Mouse (Mus musculus): ENCODE results near the gene E330021D16Rik.

Gene E330021D16Rik

GRCm38 (mm10) chr6:136421059-136421458 is 5.7 kb upstream of the E330021D16Rik start:
- DNase-seq (ENCODE audit: low spot score), result no peak

GRCm38 (mm10) chr6:136418889-136419835 is 3.8 kb upstream of the E330021D16Rik start:
- DNase-seq (ENCODE audit: low spot score), result no peak

GRCm38 (mm10) chr6:136418333-136418848 is 3.0 kb upstream of the E330021D16Rik start:
- no peak for DNase-seq (ENCODE audit: low spot score)

GRCm38 (mm10) chr6:136417864-136418263 is 2.5 kb upstream of the E330021D16Rik start:
- no peak for DNase-seq (ENCODE audit: low spot score)

GRCm38 (mm10) chr6:136413856-136414362 is 1.5 kb downstream of the E330021D16Rik start:
- DNase-seq (ENCODE audit: low spot score), result no peak

GRCm38 (mm10) chr6:136407608-136408192 is 7.7 kb downstream of the E330021D16Rik start:
- DNase-seq (ENCODE audit: low spot score), result no peak

- DNase-seq (ENCODE audit: low spot score), result no peak
Measured at GRCm38 (mm10) chr6:136396860-136397259, 18.5 kb downstream of the E330021D16Rik start.

- DNase-seq (ENCODE audit: low spot score), result no peak
Measured at GRCm38 (mm10) chr6:136390262-136390661, 25.1 kb downstream of the E330021D16Rik start.

GRCm38 (mm10) chr6:136385287-136385686 is 30.1 kb downstream of the E330021D16Rik start:
- DNase-seq (ENCODE audit: low spot score), result no peak

GRCm38 (mm10) chr6:136383218-136383617 is 32.2 kb downstream of the E330021D16Rik start:
- DNase-seq (ENCODE audit: low spot score), result no peak

GRCm38 (mm10) chr6:136376097-136376496 is 39.3 kb downstream of the E330021D16Rik start:
- DNase-seq (ENCODE audit: low spot score), result no peak

- DNase-seq (ENCODE audit: low spot score), result no peak
Measured at GRCm38 (mm10) chr6:136364430-136365098, 50.8 kb downstream of the E330021D16Rik start.

- no peak for DNase-seq (ENCODE audit: low spot score)
Measured at GRCm38 (mm10) chr6:136364008-136364407, 51.4 kb downstream of the E330021D16Rik start.

GRCm38 (mm10) chr6:136363313-136363712 is 52.1 kb downstream of the E330021D16Rik start:
- DNase-seq (ENCODE audit: low spot score), result no peak

- no peak for DNase-seq (ENCODE audit: low spot score)
Measured at GRCm38 (mm10) chr6:136358471-136358870, 56.9 kb downstream of the E330021D16Rik start.

- peak; percentile 20 for DNase-seq (ENCODE audit: low spot score)
Measured at GRCm38 (mm10) chr6:136353399-136354184, 61.8 kb downstream of the E330021D16Rik start.

All from MN1 (cell line).